Mouse (Mus musculus): Measurements from ENCODE around the gene Tmem53. TPM values are rescaled to one million over a fixed set of nuclear protein-coding genes. Genes with fewer than 3 reads are reported as not detected.

Gene Tmem53
- total RNA-seq (2014; rRNA removed) (9.8 and 11.6 TPM in 2 replicates), polyA plus RNA-seq (2015; fragmentation: Nextera tagmentation; extraction: Ambion mirVana) (10.5 and 12.4 TPM in 2 replicates)

DNA sequence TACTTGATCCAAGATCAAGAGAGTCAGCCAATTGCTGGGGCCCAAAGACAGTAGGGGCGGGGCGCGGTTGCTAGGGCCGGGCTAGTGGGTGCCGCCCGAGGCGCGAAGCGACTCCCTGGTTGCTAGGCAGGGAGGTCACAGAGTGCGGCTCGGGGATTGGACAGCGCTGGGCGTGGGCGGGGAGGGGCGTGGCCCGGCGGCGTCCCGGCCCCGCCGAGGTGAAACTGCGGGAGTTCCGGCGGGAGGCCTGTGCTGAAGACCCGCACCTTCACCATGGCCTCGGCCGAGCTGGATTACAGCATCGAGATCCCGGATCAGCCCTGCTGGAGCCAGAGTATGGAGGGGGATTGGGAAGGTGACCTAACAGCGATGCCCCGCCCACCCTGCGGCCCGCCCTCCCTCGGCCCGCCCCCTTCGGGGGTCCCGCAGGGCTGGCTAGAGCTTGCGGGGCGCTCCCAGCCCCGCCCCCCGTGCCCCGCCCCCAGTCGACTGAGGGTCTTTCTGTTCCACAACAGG, at the start of gene Tmem53, which contains the start of gene Armh1:
Gene Tmem53 (plus strand): TSS at position 151 of the 516 bp plus-strand sequence.
Gene Armh1 (minus strand): TSS at position 325 of the 516 bp plus-strand sequence.
- no peaks in the 10 kb centered on the region for H3K9me3 ChIP-seq (ENCODE audit: low read length)
- peak within 1 kb of the TSS; percentile 42; the same call in 1 of the 2 replicates for H3K27ac ChIP-seq (ENCODE audit: low read depth, low read length)
- no peak for TF ChIP-seq CTCF (IDR thresholded peaks at IDR 0.05; ENCODE audit: low read depth)
- no peaks in the 10 kb centered on the region for H3K27me3 ChIP-seq (ENCODE audit: insufficient read depth, low read length)
- peak within 1 kb of the TSS; percentile 71 for H3K9ac ChIP-seq
- H3K4me2 ChIP-seq (ENCODE audit: low read depth) = peak within 1 kb of the TSS; percentile 63
- DNase-seq (peak; percentile 86), ATAC-seq (peak; percentile 96)
- no peaks in the 10 kb centered on the region for H3K36me3 ChIP-seq (ENCODE audit: insufficient read depth)
- 1% methylated on average over 41 of the region's 43 CpGs for WGBS
- H3K4me3 ChIP-seq (ENCODE audit: low read depth, low read length) = peak within 1 kb of the TSS; percentile 52
- no peaks in the 10 kb centered on the region for H3K4me1 ChIP-seq (ENCODE audit: insufficient read depth)

DNA sequence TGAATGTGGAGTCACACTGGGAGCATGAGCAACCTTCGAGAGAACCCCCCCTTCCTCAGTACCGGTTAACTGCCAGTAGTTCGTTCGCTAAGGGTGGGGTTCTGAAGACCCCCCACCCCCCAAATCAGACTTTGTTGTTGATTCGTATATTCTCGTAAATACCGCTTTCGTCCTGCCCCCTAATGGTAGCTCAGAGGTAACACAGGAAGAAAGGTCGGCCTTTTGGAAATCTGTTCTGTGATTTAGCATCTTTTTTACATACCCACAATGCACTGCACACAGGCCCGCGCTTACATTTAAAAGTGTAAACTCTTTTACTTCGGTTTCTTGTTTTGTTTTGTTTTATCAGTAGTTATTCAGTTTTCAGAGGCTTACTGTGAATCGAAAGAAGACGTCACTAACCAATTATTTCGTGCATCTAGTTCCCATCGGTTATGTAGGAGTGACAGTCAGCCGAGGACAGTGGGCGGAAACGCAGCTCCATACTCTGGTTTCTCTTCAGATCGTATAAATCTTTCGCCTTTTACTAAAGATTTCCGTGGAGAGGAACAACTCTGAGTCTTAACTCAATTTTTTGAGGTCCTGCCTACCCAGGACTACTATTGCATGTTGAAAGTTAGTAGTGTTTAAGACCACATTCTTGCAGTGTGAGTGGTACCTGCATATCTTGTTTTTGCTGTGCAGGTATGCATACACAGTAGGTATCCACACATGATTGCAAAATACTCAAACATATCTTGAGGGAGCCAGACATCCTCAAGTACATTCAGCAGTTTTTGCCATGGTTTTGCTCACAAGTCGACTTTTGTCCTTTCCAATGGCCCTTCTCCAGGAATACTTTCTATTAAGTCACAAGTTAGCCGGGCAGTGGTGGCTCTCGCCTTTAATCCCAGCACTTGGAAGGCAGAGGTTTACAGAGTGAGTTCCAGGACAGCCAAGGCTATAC, 49.4 kb upstream of the Tmem53 start:
- TF ChIP-seq CTCF (IDR thresholded peaks at IDR 0.05; ENCODE audit: low read depth) = peak; percentile 76
- Histone ChIP-seq H3K27ac (ENCODE audit: low read depth, low read length) (no peak overlapping the region), H3K27me3 (ENCODE audit: insufficient read depth, low read length) (no peaks in the 10 kb centered on the region), H3K9ac (peak overlapping the region; percentile 34; the same call in 1 of the 2 replicates), H3K36me3 (ENCODE audit: insufficient read depth) (no peaks in the 10 kb centered on the region), H3K4me1 (ENCODE audit: insufficient read depth) (no peaks in the 10 kb centered on the region), H3K4me2 (ENCODE audit: low read depth) (peak overlapping the region; percentile 42), H3K4me3 (ENCODE audit: low read depth, low read length) (peak overlapping the region; percentile 24), H3K9me3 (ENCODE audit: low read length) (no peaks in the 10 kb centered on the region)
- DNase-seq = peak; percentile 84
- peak; percentile 89 for ATAC-seq
- WGBS = 1% methylated on average over 25 of the region's 25 CpGs

DNA sequence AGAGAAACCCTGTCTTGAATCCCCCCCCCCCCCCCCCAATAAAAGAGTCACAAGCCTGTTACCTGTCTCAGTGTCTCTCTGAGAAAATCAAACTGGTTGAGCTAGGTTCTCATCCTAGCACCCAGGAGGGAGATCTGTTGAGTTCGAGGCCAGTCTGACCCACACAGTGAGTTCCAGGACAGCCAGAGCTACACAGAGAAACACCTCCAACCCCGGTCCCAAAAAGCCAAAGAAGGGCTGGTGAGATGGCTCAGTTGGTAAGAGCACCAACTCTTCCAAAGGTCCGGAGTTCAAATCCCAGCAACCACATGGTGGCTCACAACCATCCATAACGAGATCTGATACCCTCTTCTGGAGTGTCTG, 48.8 kb upstream of the Tmem53 start:
- Histone ChIP-seq H3K4me1 (ENCODE audit: insufficient read depth) (no peaks in the 10 kb centered on the region), H3K27ac (ENCODE audit: low read depth, low read length) (no peak overlapping the region), H3K9ac (no peak overlapping the region), H3K4me2 (ENCODE audit: low read depth) (no peak overlapping the region), H3K27me3 (ENCODE audit: insufficient read depth, low read length) (no peaks in the 10 kb centered on the region), H3K9me3 (ENCODE audit: low read length) (no peaks in the 10 kb centered on the region), H3K36me3 (ENCODE audit: insufficient read depth) (no peaks in the 10 kb centered on the region), H3K4me3 (ENCODE audit: low read depth, low read length) (no peak overlapping the region)
- WGBS = 61% methylated on average over 4 of the region's 4 CpGs
- TF ChIP-seq CTCF (IDR thresholded peaks at IDR 0.05; ENCODE audit: low read depth) = no peak
- DNase-seq = no peak
- ATAC-seq = no peak

DNA sequence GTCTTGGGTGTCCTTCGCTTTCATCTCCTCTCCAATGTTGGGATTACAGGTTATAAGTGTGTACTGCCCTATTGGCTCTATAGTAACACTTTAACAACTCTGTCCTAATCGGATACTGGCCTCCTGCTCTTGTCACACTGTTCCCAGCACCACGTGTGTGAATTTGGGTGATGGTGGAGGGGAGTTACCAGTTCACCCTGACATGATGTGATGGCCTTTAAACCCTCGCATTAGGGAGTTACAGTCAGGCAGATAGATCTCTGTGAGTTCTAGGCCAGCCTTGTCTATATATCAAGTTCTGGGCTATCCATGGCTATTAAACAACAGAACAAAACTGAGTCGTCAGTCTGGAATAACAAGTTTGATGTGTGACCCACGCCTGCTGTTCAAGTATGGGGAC, 42.2 kb upstream of the Tmem53 start:
- H3K27me3 ChIP-seq (ENCODE audit: insufficient read depth, low read length) = no peaks in the 10 kb centered on the region
- H3K9ac ChIP-seq = no peak overlapping the region
- ATAC-seq (no peak), DNase-seq (no peak)
- TF ChIP-seq CTCF (IDR thresholded peaks at IDR 0.05; ENCODE audit: low read depth) = no peak
- H3K9me3 ChIP-seq (ENCODE audit: low read length) = no peaks in the 10 kb centered on the region
- no peaks in the 10 kb centered on the region for H3K4me1 ChIP-seq (ENCODE audit: insufficient read depth)
- no peak overlapping the region for H3K4me2 ChIP-seq (ENCODE audit: low read depth)
- 87% methylated on average over 6 of the region's 6 CpGs for WGBS
- H3K36me3 ChIP-seq (ENCODE audit: insufficient read depth) = no peaks in the 10 kb centered on the region
- H3K4me3 ChIP-seq (ENCODE audit: low read depth, low read length) = no peak overlapping the region
- H3K27ac ChIP-seq (ENCODE audit: low read depth, low read length) = no peak overlapping the region

DNA sequence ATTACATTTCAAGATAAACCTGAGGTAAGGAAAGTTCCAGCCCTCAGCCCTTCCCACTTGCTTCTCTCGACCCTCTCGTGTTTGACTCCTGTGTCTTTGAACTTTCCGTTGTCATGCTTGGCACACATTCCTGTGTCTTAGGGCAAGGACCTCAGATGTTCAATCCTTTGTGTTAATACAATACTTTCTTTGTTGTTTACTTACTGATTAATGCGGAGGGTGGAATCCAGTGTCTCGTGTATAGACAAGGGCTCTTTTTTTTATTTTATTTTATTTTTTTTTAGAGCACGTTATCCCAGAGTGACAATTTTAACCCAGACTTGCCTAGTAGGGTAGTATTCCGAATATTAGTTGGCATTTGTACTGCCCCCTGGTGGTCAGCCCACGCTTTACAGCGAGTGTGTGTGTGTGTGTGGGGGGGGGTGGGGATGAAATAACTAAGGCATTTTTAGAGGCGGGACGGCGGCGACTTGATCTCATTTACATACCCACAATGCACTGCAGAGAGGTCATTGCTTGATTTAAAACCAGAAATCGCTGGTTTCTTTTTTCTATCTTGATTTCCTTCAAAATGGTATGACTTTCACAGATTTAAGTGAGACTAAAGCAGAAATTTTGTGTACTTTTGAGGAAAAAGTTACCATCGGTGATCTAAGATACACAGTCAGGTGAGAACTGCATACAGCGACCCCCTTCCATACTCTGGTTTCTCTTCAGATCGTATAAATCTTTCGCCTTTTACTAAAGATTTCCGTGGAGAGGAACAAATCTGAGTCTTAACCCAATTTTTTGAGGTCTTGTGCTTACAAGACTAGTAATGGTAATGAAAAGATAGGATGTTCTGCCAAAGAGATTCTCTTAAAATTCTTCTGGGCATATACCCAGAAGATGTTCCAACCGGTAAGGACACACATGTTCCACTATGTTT, 41.3 kb upstream of the Tmem53 start:
- 2% methylated on average over 20 of the region's 20 CpGs for WGBS
- Histone ChIP-seq H3K27ac (ENCODE audit: low read depth, low read length) (no peak overlapping the region), H3K9ac (no peak overlapping the region; the same call in 1 of the 2 replicates), H3K4me3 (ENCODE audit: low read depth, low read length) (no peak overlapping the region), H3K9me3 (ENCODE audit: low read length) (no peaks in the 10 kb centered on the region), H3K27me3 (ENCODE audit: insufficient read depth, low read length) (no peaks in the 10 kb centered on the region), H3K4me1 (ENCODE audit: insufficient read depth) (no peaks in the 10 kb centered on the region), H3K36me3 (ENCODE audit: insufficient read depth) (no peaks in the 10 kb centered on the region), H3K4me2 (ENCODE audit: low read depth) (no peak overlapping the region)
- peak; percentile 74 for ATAC-seq
- TF ChIP-seq CTCF (IDR thresholded peaks at IDR 0.05; ENCODE audit: low read depth) = peak; percentile 74
- DNase-seq = peak; percentile 82

DNA sequence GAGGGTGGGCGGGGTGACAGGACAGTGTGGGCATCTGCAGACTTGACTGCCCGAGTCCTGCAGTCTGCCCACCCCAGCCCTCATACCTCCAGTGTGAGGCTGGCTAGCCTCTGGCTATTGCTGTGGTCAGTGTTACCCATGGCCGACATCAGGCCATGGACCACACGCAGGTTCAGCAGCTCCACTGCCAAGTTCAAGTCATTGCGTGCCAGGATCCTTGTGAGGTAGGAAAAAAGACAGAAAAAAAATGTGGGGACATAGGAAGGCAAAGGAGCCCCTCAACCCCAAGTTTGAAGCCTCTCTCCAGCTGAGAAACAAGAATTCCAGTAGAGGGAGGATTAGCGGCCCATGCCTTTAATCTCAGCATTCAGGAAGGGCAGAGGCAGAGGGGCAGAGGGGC, 37.5 kb upstream of the Tmem53 start:
- no peaks in the 10 kb centered on the region for H3K4me1 ChIP-seq (ENCODE audit: insufficient read depth)
- H3K27me3 ChIP-seq (ENCODE audit: insufficient read depth, low read length) = no peaks in the 10 kb centered on the region
- H3K27ac ChIP-seq (ENCODE audit: low read depth, low read length) = no peak overlapping the region
- DNase-seq = no peak
- no peak overlapping the region for H3K4me2 ChIP-seq (ENCODE audit: low read depth)
- H3K4me3 ChIP-seq (ENCODE audit: low read depth, low read length) = no peak overlapping the region
- ATAC-seq = no peak
- no peaks in the 10 kb centered on the region for H3K9me3 ChIP-seq (ENCODE audit: low read length)
- no peak for TF ChIP-seq CTCF (IDR thresholded peaks at IDR 0.05; ENCODE audit: low read depth)
- WGBS = 77% methylated on average over 6 of the region's 6 CpGs
- H3K36me3 ChIP-seq (ENCODE audit: insufficient read depth) = no peaks in the 10 kb centered on the region
- no peak overlapping the region for H3K9ac ChIP-seq

Measured in forebrain, postnatal 0 days (tissue).